7 mouse cellular contexts compared by ENCODE assay signal in genomic region chr4:40774279-40775259, GRCm38 (mm10). TPM values are rescaled to one million over a fixed set of nuclear protein-coding genes. Genes with fewer than 3 reads are reported as not detected.
DNase-seq lines count a peak whose midpoint lies in the region; ATAC-seq lines count a peak whose summit lies in the region.

No protein-coding gene starts in this region.

- no peak overlapping the region for H3K9ac ChIP-seq in intestine, embryonic 15.5 days
- peak overlapping the region; percentile 43; the same call in 1 of the 2 replicates for H3K9ac ChIP-seq in limb, embryonic 13.5 days
- H3K9ac ChIP-seq in midbrain, embryonic 15.5 days = 0 out of 2 replicates have a peak overlapping the region, but pooled peaks have one; percentile 2

- H3K4me2 ChIP-seq in intestine, embryonic 15.5 days (replicated peaks) = peak overlapping the region; percentile 49
- H3K4me2 ChIP-seq in limb, embryonic 13.5 days (replicated peaks) = peak overlapping the region; percentile 63
- peak overlapping the region; percentile 34; the same call in 1 of the 2 replicates for H3K4me2 ChIP-seq in midbrain, embryonic 15.5 days

- peak; percentile 79 for DNase-seq in adrenal gland, adult 2 months
- DNase-seq in embryo, embryonic 10 days (ENCODE audit: low spot score) = peak; percentile 94
- DNase-seq in gastrocnemius, postnatal 36 days = peak; percentile 74 to 75
- DNase-seq in spleen, postnatal 14 days (ENCODE audit: low spot score in 2 of 2) = peak; percentile 57 to 76

- peaks cover 4% of the 10 kb centered on the region; the same call in 1 of the 2 replicates for H3K4me1 ChIP-seq in intestine, embryonic 15.5 days (replicated peaks)
- H3K4me1 ChIP-seq in limb, embryonic 13.5 days = peaks cover 15% of the 10 kb centered on the region
- peaks cover 11% of the 10 kb centered on the region for H3K4me1 ChIP-seq in midbrain, embryonic 15.5 days

- 19% methylated on average over 12 of the region's 12 CpGs for WGBS in intestine, embryonic 15.5 days
- 3% methylated on average over 12 of the region's 12 CpGs for WGBS in limb, embryonic 13.5 days
- WGBS in midbrain, embryonic 15.5 days = 20% methylated on average over 12 of the region's 12 CpGs

- H3K4me3 ChIP-seq in intestine, embryonic 15.5 days (replicated peaks) = no peak overlapping the region
- peak overlapping the region; percentile 18 for H3K4me3 ChIP-seq in limb, embryonic 13.5 days
- H3K4me3 ChIP-seq in midbrain, embryonic 15.5 days = no peak overlapping the region

- no peaks in the 10 kb centered on the region for H3K9me3 ChIP-seq in intestine, embryonic 15.5 days
- H3K9me3 ChIP-seq in limb, embryonic 13.5 days = no peaks in the 10 kb centered on the region
- no peaks in the 10 kb centered on the region for H3K9me3 ChIP-seq in midbrain, embryonic 15.5 days

- no peaks in the 10 kb centered on the region for H3K36me3 ChIP-seq in intestine, embryonic 15.5 days
- no peaks in the 10 kb centered on the region for H3K36me3 ChIP-seq in limb, embryonic 13.5 days
- no peaks in the 10 kb centered on the region for H3K36me3 ChIP-seq in midbrain, embryonic 15.5 days (replicated peaks)

- H3K27ac ChIP-seq in intestine, embryonic 15.5 days = peak overlapping the region; percentile 49
- peak overlapping the region; percentile 73; the same call in 1 of the 2 replicates for H3K27ac ChIP-seq in limb, embryonic 13.5 days
- H3K27ac ChIP-seq in midbrain, embryonic 15.5 days = no peak overlapping the region

- H3K27me3 ChIP-seq in intestine, embryonic 15.5 days (replicated peaks) = no peaks in the 10 kb centered on the region
- H3K27me3 ChIP-seq in limb, embryonic 13.5 days = no peaks in the 10 kb centered on the region
- no peaks in the 10 kb centered on the region for H3K27me3 ChIP-seq in midbrain, embryonic 15.5 days (replicated peaks)

- ATAC-seq in intestine, embryonic 15.5 days = peak; percentile 60
- ATAC-seq in limb, embryonic 13.5 days (ENCODE audit: low FRiP score, low read depth) = peak; percentile 74
- peak; percentile 65 for ATAC-seq in midbrain, embryonic 15.5 days (replicated peaks)

- intact Hi-C loops in gastrocnemius, postnatal 36 days (cut with DNase I) = loop anchor here (5.0 kb wide), 2 partner anchors 78 to 343 kb away; partner anchors contain the start of gene B4galt1

RNA-seq across cellular contexts. Expression of gene Smu1, which starts 16.8 kb away (rescaled TPM):
- total RNA-seq in adrenal gland, adult 2 months (2021) = 10 to 100 TPM; 54.4 to 57.9 TPM
- polyA plus RNA-seq in adrenal gland, adult 2 months (2012; rRNA removed) = 5.5 and 5.6 TPM in 2 replicates
- total RNA-seq in gastrocnemius, postnatal 36 days (2021) = 10 to 100 TPM; 23.7 to 28.3 TPM
- 147 and 149 TPM in 2 replicates for polyA plus RNA-seq in intestine, embryonic 15.5 days (2015; fragmentation: Nextera tagmentation; extraction: Ambion mirVana)
- 160 TPM in 2 replicates for polyA plus RNA-seq in limb, embryonic 13.5 days (2015; fragmentation: Nextera tagmentation; extraction: Ambion mirVana)
- polyA plus RNA-seq in midbrain, embryonic 15.5 days (2015; fragmentation: Nextera tagmentation; extraction: Ambion mirVana) = 118 and 120 TPM in 2 replicates

RNA-seq across cellular contexts. Expression of gene Dnaja1, which starts 52.6 kb away (rescaled TPM):
- total RNA-seq in adrenal gland, adult 2 months (2021) = 100 to 1,000 TPM; 204 to 715 TPM
- 0.98 and 1.4 TPM in 2 replicates for polyA plus RNA-seq in adrenal gland, adult 2 months (2012; rRNA removed)
- 10 to 100 TPM; 31.8 to 38.3 TPM for total RNA-seq in gastrocnemius, postnatal 36 days (2021)
- polyA plus RNA-seq in intestine, embryonic 15.5 days (2015; fragmentation: Nextera tagmentation; extraction: Ambion mirVana) = 335 and 379 TPM in 2 replicates
- 449 and 469 TPM in 2 replicates for polyA plus RNA-seq in limb, embryonic 13.5 days (2015; fragmentation: Nextera tagmentation; extraction: Ambion mirVana)
- polyA plus RNA-seq in midbrain, embryonic 15.5 days (2015; fragmentation: Nextera tagmentation; extraction: Ambion mirVana) = 628 and 666 TPM in 2 replicates

Comparison
In these comparisons a context has a peak if more than half of its experiments do, and no peak if none do; other contexts are left out.
1. RNA of gene Smu1, which starts 16.8 kb away (polyA plus RNA-seq): 160 TPM in limb, embryonic 13.5 days, 147 to 149 TPM in intestine, embryonic 15.5 days and 118 to 120 TPM in midbrain, embryonic 15.5 days; 5.5 to 5.6 TPM in adrenal gland, adult 2 months; every median in the first group is over 10 times any median in the second.
2. RNA of gene Dnaja1, which starts 52.6 kb away (polyA plus RNA-seq): 628 to 666 TPM in midbrain, embryonic 15.5 days, 449 to 469 TPM in limb, embryonic 13.5 days and 335 to 379 TPM in intestine, embryonic 15.5 days; 0.98 to 1.4 TPM in adrenal gland, adult 2 months; every median in the first group is over 100 times any median in the second.
3. Peak in every context shown above with its lines, with median percentiles within 50 percentile points of each other: DNase-seq, ATAC-seq and H3K4me2 ChIP-seq.